Mouse (Mus musculus) brain, adult 2 months (tissue): ENCODE measurements around the gene Tcap.
A peak's percentile ranks its signal among the peaks of the same experiment; 100 is the strongest.

Experiments used
- DNase-seq: peaks from one replicate; pipeline ENCODE4 v3.0.0; 2011; ENCODE audit warnings: low read depth, low spot score

Tcap gene

GRCm38 (mm10) chr11:98383261-98384030 lies at the start of gene Tcap:
Tcap (plus strand) TSS chr11:98383811.
- peak; percentile 72 for DNase-seq

- peak; percentile 75 for DNase-seq
These were observed 49.5 kb upstream of the Tcap start for GRCm38 (mm10) chr11:98333981-98334741.

DNA sequence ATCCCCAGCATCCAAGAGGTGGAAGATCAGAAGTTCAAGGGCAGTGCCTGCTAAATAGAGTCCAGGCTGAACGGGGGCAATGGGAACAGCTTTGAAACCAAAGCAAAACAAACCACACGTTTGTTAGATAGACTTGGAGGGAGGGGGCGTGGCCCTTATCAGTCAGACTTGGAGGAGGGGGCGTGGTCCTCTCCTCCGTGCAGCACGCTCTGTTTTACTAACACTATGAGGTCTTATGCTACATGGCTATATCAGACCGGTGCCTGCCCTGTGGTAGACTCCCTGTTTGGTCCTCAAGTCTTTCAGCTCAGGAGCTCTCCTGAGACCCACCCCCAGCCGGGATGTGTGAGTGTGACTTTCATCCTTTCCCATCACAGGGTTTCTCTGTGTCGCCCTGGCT lies 48.4 kb upstream of the Tcap start:
- DNase-seq: no peak

DNA sequence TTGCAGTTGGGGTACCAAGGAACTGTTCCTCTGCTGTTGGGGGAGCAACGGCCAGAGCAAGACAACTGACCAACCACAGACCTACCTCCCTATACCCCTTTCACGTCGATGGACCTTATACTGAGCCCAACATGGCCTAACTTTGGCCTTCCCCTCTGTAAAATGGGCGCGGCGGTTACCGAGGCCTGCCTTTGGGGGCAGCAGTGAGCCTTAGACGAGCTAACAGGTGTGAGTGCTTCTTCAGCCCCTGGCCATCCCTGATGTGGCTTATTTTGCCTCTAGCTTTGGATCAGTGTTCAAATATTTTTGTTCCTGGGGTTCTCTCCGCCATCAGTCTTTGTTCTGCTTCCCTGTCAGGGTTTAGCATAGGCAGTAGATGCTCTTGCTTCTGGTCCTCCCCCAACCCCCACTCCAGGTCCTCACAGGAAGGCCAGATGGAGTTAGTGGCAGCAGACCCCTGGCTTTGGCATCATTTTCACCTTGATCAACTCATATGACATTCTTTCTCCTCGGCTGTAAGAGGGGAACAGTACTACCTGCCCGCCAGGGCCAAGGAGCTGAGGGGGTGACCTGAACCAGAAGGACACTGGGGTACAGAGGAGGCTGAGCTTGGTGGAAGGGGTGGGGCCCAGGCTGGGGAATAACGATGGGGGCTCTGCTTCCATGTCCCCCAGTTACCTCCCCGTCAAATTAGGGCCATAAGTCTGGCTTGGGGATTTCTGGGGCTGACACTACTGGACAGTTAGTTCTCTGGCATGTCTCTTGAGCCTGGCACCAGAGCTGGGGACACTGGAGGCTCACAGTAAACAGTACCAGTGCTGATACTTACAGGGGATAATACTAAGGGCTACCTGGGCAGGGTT lies 47.1 kb upstream of the Tcap start:
- no peak for DNase-seq

- DNase-seq: peak; percentile 89
These were observed 45.1 kb upstream of the Tcap start for GRCm38 (mm10) chr11:98338507-98338961.

DNA sequence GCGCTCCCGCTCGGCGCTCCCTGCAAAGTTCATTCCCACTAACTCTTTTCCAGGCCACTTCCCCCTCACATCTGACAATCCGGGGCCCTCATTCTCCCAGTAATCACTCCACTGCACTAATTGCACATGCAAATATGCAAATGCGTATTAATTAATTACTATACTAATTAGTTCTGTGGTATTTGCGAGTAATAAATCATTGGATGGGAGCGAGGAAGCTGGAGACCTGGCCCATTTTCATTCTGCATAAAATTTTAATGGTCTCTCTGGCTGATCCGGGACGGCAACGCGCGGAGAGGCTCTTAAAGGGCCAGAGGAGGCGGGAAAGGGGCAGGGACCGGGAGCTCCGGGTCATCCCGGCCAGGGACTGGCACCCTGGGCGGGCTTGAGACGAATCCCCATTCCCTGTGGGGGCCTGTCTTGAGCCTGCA lies 44.5 kb upstream of the Tcap start:
- peak; percentile 58 for DNase-seq

- DNase-seq: no peak
These were observed 43.8 kb upstream of the Tcap start for GRCm38 (mm10) chr11:98339679-98340287.

DNA sequence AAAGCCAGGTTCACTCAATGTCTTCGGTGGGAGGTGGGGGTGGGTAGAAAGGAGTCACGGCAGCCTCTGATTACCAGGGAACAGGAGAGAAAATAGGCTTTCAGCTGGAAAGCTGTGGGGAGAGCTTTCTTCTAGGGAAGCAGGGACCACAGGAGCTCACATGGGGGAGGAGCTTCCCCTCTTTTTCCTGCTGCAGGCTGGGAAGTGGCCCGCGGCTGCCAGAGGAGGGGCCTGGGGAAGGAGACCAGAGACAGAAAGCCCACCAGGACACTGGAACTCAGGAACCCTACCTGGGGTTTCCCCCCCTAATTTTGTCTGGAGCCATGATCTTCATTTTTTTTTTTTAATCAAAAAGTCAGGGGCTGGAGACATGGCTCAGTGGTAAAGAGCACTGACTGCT lies 43.0 kb upstream of the Tcap start:
- no peak for DNase-seq

DNA sequence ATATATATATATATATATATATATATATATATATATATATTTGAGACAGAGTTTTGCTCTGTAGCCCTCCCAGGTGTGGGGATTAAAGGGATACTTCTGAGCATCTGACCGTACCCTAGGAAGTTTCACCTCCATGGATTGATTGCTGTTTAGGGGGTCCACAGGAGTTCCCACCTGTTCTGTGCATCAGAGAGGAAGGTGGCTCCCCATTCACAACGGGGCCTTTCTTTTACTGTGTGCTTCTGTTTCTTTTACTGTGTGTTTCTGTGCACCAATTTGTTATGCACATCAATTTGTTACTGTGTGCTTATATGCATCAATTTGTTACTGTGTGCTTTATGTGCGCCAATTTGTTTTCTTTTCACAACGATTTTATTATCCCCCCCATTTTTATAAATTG lies 42.4 kb upstream of the Tcap start:
- no peak for DNase-seq

DNA sequence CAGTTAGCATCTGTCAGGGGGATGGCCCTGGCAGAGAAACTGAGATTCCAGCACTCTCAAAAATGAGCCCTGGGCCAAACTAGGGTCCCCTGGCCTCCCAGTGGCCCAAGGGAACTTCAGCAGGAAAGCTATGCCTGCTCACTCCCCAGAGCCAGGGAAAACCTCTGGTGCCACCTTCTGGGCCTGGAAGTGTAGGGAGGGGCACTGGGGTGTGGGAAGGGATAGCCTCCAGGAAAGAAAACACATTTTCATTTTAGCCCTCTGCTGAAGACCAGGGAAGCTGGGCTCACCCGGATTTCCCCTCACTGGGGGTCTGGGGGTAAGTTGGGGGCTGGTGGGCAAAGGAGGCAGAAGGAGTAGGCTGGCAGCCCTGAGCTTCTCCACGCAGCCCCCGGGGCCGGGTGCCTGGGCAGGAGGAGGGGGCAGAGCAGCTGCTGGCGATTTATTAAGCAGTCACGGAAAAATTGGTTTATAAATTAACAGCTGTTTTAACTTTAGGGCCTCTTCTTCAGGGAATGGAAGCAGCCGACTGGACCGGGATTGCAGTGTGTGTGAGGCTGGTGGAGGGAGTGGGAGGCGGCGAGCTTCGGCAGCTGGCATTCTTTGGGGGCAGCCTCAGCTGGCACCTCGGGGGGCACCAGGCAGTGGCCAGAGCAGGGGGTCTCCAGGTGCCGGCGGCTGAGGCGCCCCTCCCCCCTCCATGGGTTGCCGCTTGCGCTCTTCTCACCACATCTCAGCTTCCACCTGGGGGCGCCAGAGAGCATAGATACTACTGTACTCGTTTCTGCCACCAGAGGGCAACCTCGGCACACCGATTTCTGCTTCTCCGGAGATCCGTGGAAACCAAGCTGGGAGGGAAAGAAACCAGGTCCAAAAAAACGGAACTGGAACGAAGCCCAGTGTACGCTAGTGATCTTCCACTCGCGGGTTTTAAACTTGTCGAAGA lies 41.3 kb upstream of the Tcap start:
- peak; percentile 96 for DNase-seq

DNA sequence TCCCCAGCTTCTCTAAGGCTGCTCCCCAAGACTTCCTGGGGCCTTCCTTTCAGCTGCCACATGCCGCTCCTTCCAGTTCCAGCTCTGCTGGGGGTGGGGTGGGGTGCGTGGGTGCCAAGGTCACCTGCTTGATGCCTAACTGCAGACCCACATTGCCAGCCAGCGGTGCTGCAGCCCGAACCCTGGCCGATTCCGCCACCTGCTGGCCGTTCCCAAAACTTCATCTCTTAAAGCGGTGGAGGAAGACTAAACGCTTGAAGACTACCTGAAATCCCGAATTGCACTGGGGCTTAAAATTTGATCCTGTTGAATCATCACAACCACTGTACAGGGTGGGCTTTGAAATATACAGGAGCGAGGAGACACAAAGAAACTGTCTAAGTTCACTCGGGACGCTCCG lies 38.4 kb upstream of the Tcap start:
- DNase-seq: peak; percentile 91

DNA sequence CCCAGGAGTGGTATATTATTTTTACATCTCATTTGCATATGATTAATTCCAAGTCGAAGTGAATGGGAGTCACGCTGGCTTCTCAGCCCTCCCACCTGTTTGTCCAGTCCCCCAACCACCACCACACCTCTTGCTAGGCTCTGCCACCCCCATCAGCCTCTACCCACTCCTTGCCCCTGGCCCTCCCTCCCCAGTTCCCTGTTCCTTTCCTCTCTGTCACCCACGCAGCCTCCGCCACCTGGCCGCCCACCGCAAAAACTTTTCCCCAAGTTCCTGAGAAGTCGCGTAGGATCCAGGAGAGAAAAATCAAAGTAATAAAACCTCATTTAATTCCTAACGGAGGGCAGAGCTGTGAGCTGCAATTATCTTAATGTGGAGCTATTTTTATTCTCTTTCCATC lies 37.4 kb upstream of the Tcap start:
- peak; percentile 59 for DNase-seq

GRCm38 (mm10) chr11:98347385-98348082 lies 36.1 kb upstream of the Tcap start:
- peak; percentile 47 for DNase-seq

GRCm38 (mm10) chr11:98348083-98348961 lies 35.3 kb upstream of the Tcap start, which contains the start of gene Ppp1r1b:
Ppp1r1b (plus strand) TSS chr11:98348404.
- peak; percentile 87 for DNase-seq

GRCm38 (mm10) chr11:98349308-98349707 lies 34.3 kb upstream of the Tcap start:
- no peak for DNase-seq

DNA sequence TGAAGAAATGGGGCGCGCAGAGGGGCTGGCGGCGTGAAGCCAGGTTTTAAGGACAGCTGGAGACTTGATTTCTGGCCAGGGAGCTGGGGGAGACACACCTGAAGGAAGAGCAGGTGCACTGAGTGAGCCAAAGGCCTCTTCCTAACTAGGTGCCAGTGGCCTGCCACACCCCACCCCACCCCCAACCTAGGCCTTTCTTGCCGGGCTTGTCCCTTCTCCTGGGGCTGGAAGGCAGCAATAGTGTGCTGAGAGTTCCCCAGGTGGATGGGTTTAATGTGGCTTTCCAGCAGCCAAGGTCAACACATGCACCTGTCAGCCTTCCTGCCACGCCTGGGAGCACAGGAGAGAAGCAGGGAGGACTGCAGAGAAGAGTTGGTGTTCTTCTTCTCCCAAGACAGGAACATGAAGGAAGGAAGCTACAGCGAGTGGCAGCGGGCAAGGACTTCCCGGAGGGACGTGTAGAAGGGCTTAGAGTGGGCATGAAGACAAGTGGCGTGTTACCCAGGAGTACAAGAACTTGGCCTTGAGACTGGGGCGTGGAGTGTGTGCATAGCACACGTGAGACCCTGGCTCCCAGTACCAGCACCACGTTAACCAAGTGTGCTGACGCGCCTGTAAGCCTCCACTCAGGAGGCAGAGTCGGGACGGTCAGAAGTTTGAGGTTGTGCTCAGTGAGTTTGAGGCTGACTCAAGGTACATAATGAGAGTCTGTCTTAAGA lies 31.2 kb upstream of the Tcap start:
- DNase-seq: no peak

DNA sequence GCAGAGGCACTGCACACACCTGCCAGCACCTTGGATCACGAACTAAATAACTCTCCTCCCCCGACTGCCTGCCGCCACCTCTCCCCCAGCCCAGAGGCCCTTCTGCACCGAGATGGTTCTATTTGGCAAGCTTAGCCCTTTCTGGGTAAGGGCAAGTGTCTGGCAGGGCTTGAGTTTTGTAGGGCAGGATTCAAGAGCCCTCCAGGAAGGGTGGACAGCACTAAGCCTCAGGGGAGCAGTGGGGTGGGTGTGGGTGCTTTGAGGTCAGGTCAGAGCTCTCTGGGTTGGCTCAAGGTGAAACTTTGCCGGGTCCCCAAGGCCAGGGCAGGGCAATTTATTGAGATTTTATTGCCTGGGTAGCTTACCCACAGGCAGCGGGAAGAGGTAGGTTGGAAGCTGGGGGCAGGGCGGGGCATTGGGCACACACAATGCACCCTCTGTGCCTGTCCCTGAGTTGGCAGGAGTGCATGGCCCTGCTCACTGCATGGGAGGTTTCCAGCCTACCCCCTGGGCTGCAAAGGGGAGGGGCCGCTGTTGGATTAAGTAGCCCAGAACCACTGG lies 29.9 kb upstream of the Tcap start:
- peak; percentile 82 for DNase-seq

- peak; percentile 80 for DNase-seq
These were observed 29.2 kb upstream of the Tcap start for GRCm38 (mm10) chr11:98354445-98354844.
